Mouse (Mus musculus): ENCODE measurements at regions not wholly inside any gene's neighbourhood (a gene's known extent, or its start where the extent isn't known, plus 50 kb on each side); places are given as distances from the start of the nearest gene placed in this dataset.
"Not testable (repeated sequence)": the region's sequence is repeated elsewhere in the genome, so short reads cannot be mapped to it uniquely, and the experiment has no call there.

DNA sequence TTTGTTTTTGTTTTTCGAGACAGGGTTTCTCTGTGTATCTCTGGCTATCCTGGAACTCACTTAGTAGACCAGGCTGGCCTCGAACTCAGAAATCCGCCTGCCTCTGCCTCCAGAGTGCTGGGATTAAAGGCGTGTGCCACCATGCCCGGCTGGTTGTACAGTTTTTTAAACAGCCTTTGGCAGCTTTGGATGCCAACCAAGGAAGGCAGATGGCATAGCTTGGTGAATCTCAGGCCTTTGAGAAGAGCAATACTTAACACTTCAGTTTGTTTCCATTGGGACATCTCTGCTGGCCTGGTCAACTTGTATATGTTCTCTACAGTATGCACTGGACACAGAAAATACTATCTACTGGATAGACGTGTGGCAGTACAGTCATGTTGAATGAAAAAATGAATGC is 84.0 kb upstream of the Tbl1x start:
- not testable (repeated sequence) for TF ChIP-seq POLR2A (IDR thresholded peaks at IDR 0.05; ENCODE audit: borderline replicate concordance, extremely low read depth, low read depth, low read length); CTCF (IDR thresholded peaks at IDR 0.05; ENCODE audit: insufficient read depth, low read length)

Measured in lung, adult 2 months (tissue).